Mouse (Mus musculus) spleen, adult 2 months (tissue): Measurements from ENCODE around the gene Slc7a7. TPM values are rescaled to one million over a fixed set of nuclear protein-coding genes. Genes with fewer than 3 reads are reported as not detected.

ENCODE experiments used
- DNase-seq, 2 experiments: peaks; one replicate each; pipeline versions ENCODE4 v3.0.0 to v3.0.0-alpha.2; 2012 to 2021; ENCODE audit warnings: low spot score in 2 of 2, low read depth in 1 of 2
- H3K27ac ChIP-seq: fragments of 200-500 bp; 2 replicates; pipeline ENCODE4 v1.5.1; 2012; ENCODE audit warnings: low read length, inconsistent platforms; ENCODE audit not compliant: insufficient read depth
- H3K27me3 ChIP-seq: fragments of 200-500 bp; 2 replicates; pipeline ENCODE4 v1.6.1; 2012; ENCODE audit warnings: mild to moderate bottlenecking, moderate library complexity, low read length, inconsistent platforms; ENCODE audit not compliant: control insufficient read depth, insufficient read depth
- H3K36me3 ChIP-seq: fragments of 200-500 bp; 2 replicates; pipeline ENCODE4 v1.6.1; 2012; ENCODE audit warnings: mild to moderate bottlenecking, low read length, inconsistent platforms; ENCODE audit not compliant: control insufficient read depth, insufficient read depth
- H3K4me1 ChIP-seq: fragments of 200-500 bp; 2 replicates; pipeline ENCODE4 v1.6.1; 2011; ENCODE audit warnings: inconsistent platforms; ENCODE audit not compliant: control insufficient read depth, insufficient read depth, insufficient read length
- H3K4me3 ChIP-seq: fragments of 200-500 bp; 2 replicates; pipeline ENCODE4 v1.5.1; 2011; ENCODE audit warnings: mild to moderate bottlenecking, inconsistent platforms; ENCODE audit not compliant: insufficient read depth, insufficient read length; ENCODE audit errors: extremely low read depth
- CTCF ChIP-seq: fragments of 200-500 bp; IDR thresholded peaks from 2 replicates; pipeline ENCODE4 v1.5.1; 2011; ENCODE audit warnings: mild to moderate bottlenecking, inconsistent platforms; ENCODE audit not compliant: insufficient read depth, insufficient read length, insufficient replicate concordance; ENCODE audit errors: extremely low read depth
- POLR2A ChIP-seq: fragments of 200-500 bp; IDR thresholded peaks from 2 replicates; pipeline ENCODE4 v1.6.1; 2011; ENCODE audit warnings: low read depth, low read length, inconsistent platforms
- WGBS: fragments of 180-500 bp; shearing (Covaris S2); methylation state at CpG from one replicate; pipeline ENCODE4 v1.1.7; 2018; 5-methylcytosine and 5-hydroxymethylcytosine counted together
- polyA plus RNA-seq: library from polyadenylated mRNA; depleted of rRNA; stranded (reverse); fragments of >200 nt; gene quantifications from 2 replicates; pipeline ENCODE4 v1.2.3, GENCODE M21; 2012

The Slc7a7 gene
- polyA plus RNA-seq, 1 experiment, result 31.2 TPM

DNA sequence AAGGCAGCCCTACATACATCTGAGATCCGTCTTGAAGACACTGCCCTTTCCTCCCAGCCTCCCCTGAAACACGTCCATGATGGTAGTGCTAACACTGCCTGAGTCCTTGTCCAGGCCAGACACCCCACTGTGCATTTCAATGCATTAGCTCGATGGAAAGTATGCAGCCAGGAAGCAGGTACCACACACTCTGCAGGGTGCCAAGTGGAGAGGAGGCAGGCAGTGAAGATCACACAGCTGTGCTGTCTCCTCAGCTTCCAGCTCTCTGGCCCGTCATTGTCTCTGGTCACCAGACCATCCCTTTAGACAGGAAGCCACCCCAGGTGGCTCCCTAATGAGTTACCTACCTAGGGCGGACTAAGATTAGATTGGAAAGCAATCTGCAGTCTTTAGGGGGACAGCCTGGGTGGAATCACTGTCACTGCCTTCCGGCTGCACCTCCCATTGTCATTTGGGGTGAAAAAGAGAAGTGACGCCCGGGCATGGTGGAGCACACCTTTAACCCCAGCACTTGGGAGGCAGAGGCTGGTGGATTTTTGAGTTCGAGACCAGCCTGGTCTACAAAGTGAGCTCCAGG lies 5.5 kb downstream of the Slc7a7 start:
- no peaks in the 10 kb centered on the region for H3K27me3 ChIP-seq
- 56% methylated on average over 9 of the region's 9 CpGs for WGBS
- TF ChIP-seq CTCF (no peak), POLR2A (no peak)

DNA sequence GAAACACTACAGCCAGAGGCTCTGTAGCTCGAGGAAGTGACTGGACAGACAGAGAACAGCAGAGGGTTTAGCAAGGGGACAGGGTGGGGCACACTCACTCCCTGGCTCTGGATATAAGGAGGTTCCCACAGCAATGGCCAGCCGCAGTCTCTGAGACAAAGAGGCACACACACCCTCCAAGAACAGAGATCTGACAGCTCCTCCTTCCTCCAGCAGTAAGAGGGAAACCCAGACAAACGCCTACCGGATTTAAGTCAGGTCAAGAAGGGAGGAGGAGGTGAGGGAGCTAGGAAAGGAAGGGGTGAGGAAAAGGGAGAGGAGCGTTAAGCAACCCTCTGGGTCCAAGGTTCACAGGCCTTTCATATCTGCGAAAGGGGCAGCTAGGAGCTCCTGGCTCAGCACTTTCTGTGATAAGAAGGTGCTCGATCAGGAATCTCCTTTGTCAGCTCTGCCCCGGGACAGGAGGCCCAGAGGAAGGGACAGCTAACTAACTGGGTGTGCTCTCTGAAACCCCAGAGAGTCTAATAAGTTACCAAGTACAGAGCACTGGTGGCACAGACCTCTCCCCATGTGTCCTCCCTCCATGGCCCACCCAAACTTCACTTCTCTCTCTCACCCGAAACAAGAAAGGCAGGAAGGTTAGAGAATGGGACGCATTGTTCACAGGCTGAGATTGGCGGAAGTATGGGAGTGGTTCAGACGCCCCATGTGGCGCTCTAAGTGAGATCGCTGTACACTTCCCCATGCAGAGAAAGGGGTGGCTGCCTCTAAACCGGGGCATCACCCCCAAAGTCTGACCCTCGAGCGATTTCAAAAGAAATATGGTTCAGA lies 7.4 kb downstream of the Slc7a7 start:
- WGBS, result 50% methylated on average over 17 of the region's 17 CpGs
- peak overlapping the region; percentile 25; the same call in 1 of the 2 replicates for H3K4me3 ChIP-seq
- peak overlapping the region; percentile 71 for H3K27ac ChIP-seq
- no peaks in the 10 kb centered on the region for H3K27me3 ChIP-seq
- no peaks in the 10 kb centered on the region for H3K36me3 ChIP-seq
- no peak for TF ChIP-seq CTCF
- TF ChIP-seq POLR2A, result no peak
- peaks cover 14% of the 10 kb centered on the region; the same call in 1 of the 2 replicates for H3K4me1 ChIP-seq
- no peak for DNase-seq

More for the DNA sequence above, 5.5 kb downstream of the Slc7a7 start:
- H3K4me1 ChIP-seq, result peaks cover 14% of the 10 kb centered on the region; the same call in 1 of the 2 replicates
- H3K4me3 ChIP-seq, result no peak overlapping the region
- no peaks in the 10 kb centered on the region for H3K36me3 ChIP-seq
- peak overlapping the region; percentile 37 for H3K27ac ChIP-seq
- no peak for DNase-seq

- WGBS, result 41% methylated on average over 7 of the region's 7 CpGs
- peak overlapping the region; percentile 71 for H3K27ac ChIP-seq
- peak in 1 of 2 experiments; percentile 39 for DNase-seq
- peak overlapping the region; percentile 32 for H3K4me3 ChIP-seq
- H3K27me3 ChIP-seq, result no peaks in the 10 kb centered on the region
- H3K4me1 ChIP-seq, result peaks cover 14% of the 10 kb centered on the region; the same call in 1 of the 2 replicates
- TF ChIP-seq POLR2A, result no peak
- no peak for TF ChIP-seq CTCF
- H3K36me3 ChIP-seq, result no peaks in the 10 kb centered on the region
Measured at GRCm38 (mm10) chr14:54409057-54409645, 8.4 kb downstream of the Slc7a7 start.

GRCm38 (mm10) chr14:54408336-54409056 lies 9.1 kb downstream of the Slc7a7 start:
- DNase-seq, result no peak
- TF ChIP-seq POLR2A (no peak), CTCF (no peak)
- Histone ChIP-seq H3K36me3 (no peaks in the 10 kb centered on the region), H3K27ac (peak overlapping the region; percentile 59), H3K4me1 (peaks cover 11% of the 10 kb centered on the region; the same call in 1 of the 2 replicates), H3K4me3 (peak overlapping the region; percentile 32), H3K27me3 (no peaks in the 10 kb centered on the region)
- WGBS, result 87% methylated on average over 25 of the region's 25 CpGs

- Histone ChIP-seq H3K4me1 (peaks cover 4% of the 10 kb centered on the region; the same call in 1 of the 2 replicates), H3K27me3 (no peaks in the 10 kb centered on the region), H3K36me3 (no peaks in the 10 kb centered on the region), H3K27ac (no peak overlapping the region), H3K4me3 (no peak overlapping the region)
- TF ChIP-seq CTCF (no peak), POLR2A (no peak)
- 93% methylated on average over 3 of the region's 3 CpGs for WGBS
- no peak for DNase-seq
Measured at GRCm38 (mm10) chr14:54401723-54402122, 15.9 kb downstream of the Slc7a7 start.

GRCm38 (mm10) chr14:54398921-54399382 lies 18.6 kb downstream of the Slc7a7 start:
- 60% methylated on average over 8 of the region's 8 CpGs for WGBS
- Histone ChIP-seq H3K27me3 (no peaks in the 10 kb centered on the region), H3K36me3 (no peaks in the 10 kb centered on the region), H3K4me1 (peaks cover 4% of the 10 kb centered on the region; the same call in 1 of the 2 replicates), H3K27ac (peak overlapping the region; percentile 70), H3K4me3 (no peak overlapping the region)
- no peak for TF ChIP-seq CTCF
- no peak for TF ChIP-seq POLR2A
- no peak for DNase-seq
